Comparison of ENCODE assay signal across 11 mouse cellular contexts in the genomic region with DNA sequence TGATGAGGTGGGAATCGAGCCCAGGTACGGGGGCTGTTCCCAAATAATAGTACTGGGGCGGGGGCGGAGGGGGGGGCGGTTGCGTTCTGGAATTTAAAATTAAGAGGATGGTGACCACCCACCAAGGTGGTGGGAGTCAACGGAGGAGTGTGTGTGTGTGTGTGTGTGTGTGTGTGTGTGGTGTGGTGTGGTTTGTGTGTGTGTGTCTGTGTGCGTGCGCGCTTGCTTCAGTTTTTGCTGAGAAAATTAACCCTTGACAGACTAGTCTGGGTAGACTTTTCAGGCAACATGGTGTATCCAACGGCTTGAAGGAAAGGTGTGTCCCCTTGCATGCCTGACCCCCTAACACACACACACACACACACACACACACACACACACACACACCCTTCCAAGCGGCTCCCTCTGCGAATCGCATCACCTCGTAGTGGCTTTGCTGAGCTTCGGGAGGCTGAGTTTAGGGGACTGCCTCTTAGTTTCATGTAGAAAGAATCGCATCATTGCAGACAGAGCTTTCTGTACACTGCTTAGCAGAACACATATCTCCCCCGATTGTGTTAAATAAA. TPM values are rescaled to one million over a fixed set of nuclear protein-coding genes. Genes with fewer than 3 reads are reported as not detected.
A peak's percentile ranks its signal among the peaks of the same experiment; 100 is the strongest.
DNase-seq lines count a peak whose midpoint lies in the region; ATAC-seq lines count a peak whose summit lies in the region.
"Had no signal": no experiment of that assay in that cellular context is flagged by ENCODE, and none has a peak within 500 bp of the region (broad histone marks: within the 10 kb centered on the region; RNA-seq: fewer than 3 reads in every experiment).

No protein-coding gene starts in this region.

- peak overlapping the region; percentile 45 for H3K4me3 ChIP-seq in kidney, embryonic 16.5 days (ENCODE audit: low read length)
- peak overlapping the region; percentile 61 for H3K4me3 ChIP-seq in embryonic facial prominence, embryonic 10.5 days
- peak overlapping the region; percentile 57 for H3K4me3 ChIP-seq in hindbrain, embryonic 10.5 days
- H3K4me3 ChIP-seq in midbrain, embryonic 14.5 days (replicated peaks; ENCODE audit: low read depth, low read length) = peak overlapping the region; percentile 51

- no peaks in the 10 kb centered on the region; the same call in 1 of the 2 replicates for H3K4me1 ChIP-seq in kidney, embryonic 16.5 days (ENCODE audit: insufficient read depth, low read length)
- peaks cover 20% of the 10 kb centered on the region for H3K4me1 ChIP-seq in embryonic facial prominence, embryonic 10.5 days
- peaks cover 26% of the 10 kb centered on the region for H3K4me1 ChIP-seq in hindbrain, embryonic 10.5 days (replicated peaks)
- 0 out of 2 replicates have a peak, but pooled peaks cover 3% of the 10 kb centered on the region for H3K4me1 ChIP-seq in midbrain, embryonic 14.5 days (ENCODE audit: control insufficient read depth, insufficient read depth, low read length)

- H3K27me3 ChIP-seq in kidney, embryonic 16.5 days (ENCODE audit: insufficient read depth, low read length) = peaks cover 48% of the 10 kb centered on the region
- H3K27me3 ChIP-seq in embryonic facial prominence, embryonic 10.5 days (replicated peaks; ENCODE audit: low read depth, poor library complexity, severe bottlenecking) = peaks cover 69% of the 10 kb centered on the region
- H3K27me3 ChIP-seq in hindbrain, embryonic 10.5 days (ENCODE audit: insufficient read depth, poor library complexity, severe bottlenecking) = peaks cover 57% of the 10 kb centered on the region
- peaks cover 12% of the 10 kb centered on the region; the same call in 1 of the 2 replicates for H3K27me3 ChIP-seq in midbrain, embryonic 14.5 days (ENCODE audit: control insufficient read depth, insufficient read depth, low read length)

- no peaks in the 10 kb centered on the region for H3K36me3 ChIP-seq in kidney, embryonic 16.5 days (ENCODE audit: insufficient read depth, low read length)
- no peaks in the 10 kb centered on the region for H3K36me3 ChIP-seq in embryonic facial prominence, embryonic 10.5 days (replicated peaks)
- no peaks in the 10 kb centered on the region for H3K36me3 ChIP-seq in hindbrain, embryonic 10.5 days
- H3K36me3 ChIP-seq in midbrain, embryonic 14.5 days (ENCODE audit: control insufficient read depth, insufficient read depth, low read length) = no peaks in the 10 kb centered on the region

- WGBS in kidney, embryonic 16.5 days = 7% methylated on average over 18 of the region's 18 CpGs
- 8% methylated on average over 18 of the region's 18 CpGs for WGBS in embryonic facial prominence, embryonic 10.5 days
- WGBS in hindbrain, embryonic 10.5 days = 17% methylated on average over 18 of the region's 18 CpGs
- WGBS in midbrain, embryonic 14.5 days = 10% methylated on average over 18 of the region's 18 CpGs

- H3K4me2 ChIP-seq in kidney, embryonic 16.5 days (replicated peaks; ENCODE audit: low read depth, low read length) = peak overlapping the region; percentile 70
- H3K4me2 ChIP-seq in midbrain, embryonic 14.5 days (ENCODE audit: low read length) = peak overlapping the region; percentile 64

- H3K27ac ChIP-seq in kidney, embryonic 16.5 days (ENCODE audit: low read length) = no peak overlapping the region
- H3K27ac ChIP-seq in embryonic facial prominence, embryonic 10.5 days (replicated peaks) = no peak overlapping the region
- no peak overlapping the region for H3K27ac ChIP-seq in hindbrain, embryonic 10.5 days
- no peak overlapping the region for H3K27ac ChIP-seq in midbrain, embryonic 14.5 days (replicated peaks; ENCODE audit: low read depth, low read length)
- H3K27ac ChIP-seq: macrophage had no signal

- no peak for DNase-seq in kidney, adult 11 months
- no peak for DNase-seq in embryonic facial prominence, embryonic 10.5 days (ENCODE audit: low spot score)
- DNase-seq in hindbrain, embryonic 10.5 days (ENCODE audit: low spot score) = no peak
- peak; percentile 36 for DNase-seq in midbrain, embryonic 14.5 days
- DNase-seq in lung, postnatal 14 days = no peak
- DNase-seq in layer of hippocampus, postnatal 25 days (ENCODE audit: extremely low spot score in 1 of 2, low spot score in 1 of 2) = no peak
- DNase-seq: gastrocnemius, postnatal 25 days; kidney, postnatal 36 days had no signal

- no peak overlapping the region for H3K9ac ChIP-seq in kidney, embryonic 16.5 days (replicated peaks; ENCODE audit: low read length)
- H3K9ac ChIP-seq in midbrain, embryonic 14.5 days (replicated peaks; ENCODE audit: low read length) = peak overlapping the region; percentile 34

- no peaks in the 10 kb centered on the region for H3K9me3 ChIP-seq in kidney, embryonic 16.5 days (ENCODE audit: low read length)
- no peaks in the 10 kb centered on the region for H3K9me3 ChIP-seq in embryonic facial prominence, embryonic 10.5 days
- no peaks in the 10 kb centered on the region for H3K9me3 ChIP-seq in hindbrain, embryonic 10.5 days
- H3K9me3 ChIP-seq in midbrain, embryonic 14.5 days (ENCODE audit: control insufficient read depth, low read length) = no peaks in the 10 kb centered on the region

- ATAC-seq in kidney, embryonic 16.5 days (ENCODE audit: low FRiP score, low TSS enrichment) = no peak
- no peak for ATAC-seq in midbrain, embryonic 14.5 days (ENCODE audit: low FRiP score, low TSS enrichment)
- no peak for ATAC-seq in erythroid progenitor cell, adult 5-6 weeks (replicated peaks; ENCODE audit: low FRiP score, poor library complexity, severe bottlenecking)

RNA-seq across cellular contexts. Expression of a gene that starts 1.5 kb away (rescaled TPM):
- polyA plus RNA-seq in kidney, embryonic 16.5 days (2015; fragmentation: Nextera tagmentation; extraction: Ambion mirVana) = 20.6 and 23.2 TPM in 2 replicates
- polyA plus RNA-seq in embryonic facial prominence, embryonic 10.5 days (2016; fragmentation: Nextera tagmentation; extraction: Ambion mirVana) = 13.4 and 15.6 TPM in 2 replicates
- polyA plus RNA-seq in hindbrain, embryonic 10.5 days (2016; fragmentation: Nextera tagmentation; extraction: Ambion mirVana) = 23.2 and 27.3 TPM in 2 replicates
- 146 and 148 TPM in 2 replicates for polyA plus RNA-seq in midbrain, embryonic 14.5 days (2014; fragmentation: Nextera tagmentation; extraction: Ambion mirVana)
- not detected in 2 replicates for total RNA-seq in erythroid progenitor cell, adult 5-6 weeks (2015; ENCODE audit: low replicate concordance)
- total RNA-seq in erythroid progenitor cell, adult 5-6 weeks (2017; ENCODE audit: low replicate concordance) = not detected in 2 replicates
- total RNA-seq in layer of hippocampus, postnatal 25 days (2021) = 100 to 1,000 TPM; 132 to 158 TPM
- polyA plus RNA-seq: macrophage had no signal
